Mouse (Mus musculus): ENCODE results near the gene Sap30.
"Not testable (repeated sequence)": the region's sequence is repeated elsewhere in the genome, so short reads cannot be mapped to it uniquely, and the experiment has no call there.

The Sap30 gene

DNA sequence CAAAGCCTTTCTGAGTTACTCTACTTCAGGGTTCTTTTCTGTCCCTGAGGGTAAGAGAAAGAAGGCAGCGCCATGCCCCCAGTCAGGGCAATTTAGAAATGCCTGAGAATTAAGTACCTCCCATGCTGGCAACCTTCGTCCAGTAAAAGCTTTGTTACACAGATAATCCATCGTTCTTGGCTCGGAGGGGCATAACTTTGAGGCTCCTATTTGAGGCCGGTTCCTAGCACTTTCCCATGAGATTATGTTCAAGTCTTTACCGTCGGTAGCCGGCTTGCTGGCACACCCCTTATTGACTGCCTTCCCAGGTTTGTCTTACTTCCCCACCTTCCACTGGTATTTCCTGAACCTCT lies 10.8 kb upstream of the Sap30 start:
- no peak for DNase-seq (ENCODE audit: low spot score in 2 of 2)

GRCm38 (mm10) chr8:57491873-57492272 lies 4.2 kb upstream of the Sap30 start:
- DNase-seq (ENCODE audit: low spot score in 2 of 2) = no peak

- no peak for DNase-seq (ENCODE audit: low spot score in 2 of 2)
Observed at GRCm38 (mm10) chr8:57489896-57490295, 2.2 kb upstream of the Sap30 start.

DNA sequence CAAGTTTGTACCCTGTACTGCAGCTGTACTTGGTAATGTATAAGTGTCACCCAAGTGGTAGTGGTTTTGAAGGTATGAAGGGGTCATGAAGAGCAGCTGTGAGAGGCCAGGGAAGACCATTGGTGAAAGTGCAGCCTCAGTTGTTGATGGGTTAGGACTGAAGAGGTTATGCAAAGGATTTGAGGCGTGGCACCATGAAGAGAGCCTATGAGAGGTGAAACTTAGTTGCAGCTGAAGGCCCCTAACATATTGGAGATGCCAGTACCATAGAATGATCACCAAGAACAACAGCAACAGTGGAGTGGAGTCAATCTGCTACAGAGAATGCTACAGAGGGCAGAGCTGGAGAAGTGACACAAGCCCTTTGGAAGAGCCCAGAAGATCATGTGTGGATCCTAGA lies 1.7 kb upstream of the Sap30 start:
- no peak for DNase-seq (ENCODE audit: low spot score in 2 of 2)

GRCm38 (mm10) chr8:57488312-57488765 lies 679 bp upstream of the Sap30 start:
- DNase-seq (ENCODE audit: low spot score in 2 of 2) = peak; percentile 75 to 83

- DNase-seq (ENCODE audit: low spot score in 2 of 2) = peak; percentile 24 to 42
Observed at GRCm38 (mm10) chr8:57486491-57487440, 894 bp downstream of the Sap30 start.

- DNase-seq (ENCODE audit: low spot score in 2 of 2) = no peak
Observed at GRCm38 (mm10) chr8:57480606-57481005, 7.1 kb downstream of the Sap30 start.

DNA sequence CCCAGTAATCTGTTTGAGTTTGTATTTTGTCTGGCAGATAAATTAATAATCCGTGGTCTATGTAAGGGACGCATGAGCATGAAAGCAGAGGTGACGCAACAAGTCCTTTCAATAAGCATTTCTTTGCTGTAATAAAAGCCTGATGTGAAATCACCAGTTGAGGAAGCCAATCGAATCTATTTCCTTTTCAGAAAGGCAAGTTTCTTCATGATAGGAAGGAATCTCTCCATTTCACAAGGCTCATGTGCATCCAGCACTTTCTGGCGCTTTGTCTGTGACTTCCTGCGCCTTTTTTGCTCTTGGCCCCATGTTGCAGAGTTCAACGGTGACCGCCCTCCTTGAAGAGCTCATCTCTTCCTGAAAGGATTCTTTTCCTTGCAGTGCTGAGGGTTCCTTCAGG lies 8.0 kb downstream of the Sap30 start:
- no peak for DNase-seq (ENCODE audit: low spot score in 2 of 2)

DNA sequence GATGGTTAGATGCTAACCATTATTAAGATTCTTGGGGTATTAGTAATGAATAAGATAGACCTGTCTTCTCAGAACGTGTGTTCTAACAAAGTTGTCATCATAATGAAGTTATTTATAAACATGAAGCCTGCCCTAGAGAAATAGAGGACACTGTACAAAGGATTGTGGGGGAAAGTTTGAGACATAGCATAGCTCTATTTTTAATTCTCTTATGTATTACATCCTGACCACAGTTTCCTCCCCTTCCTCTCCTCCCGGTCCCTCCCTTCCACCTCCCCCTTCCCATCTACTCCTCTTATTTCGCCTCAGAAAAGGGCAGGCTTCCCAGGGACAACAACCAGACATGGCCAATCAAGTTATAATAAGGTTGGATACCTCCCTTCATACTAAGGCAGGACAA lies 9.3 kb downstream of the Sap30 start:
- no peak for DNase-seq (ENCODE audit: low spot score in 2 of 2)

DNA sequence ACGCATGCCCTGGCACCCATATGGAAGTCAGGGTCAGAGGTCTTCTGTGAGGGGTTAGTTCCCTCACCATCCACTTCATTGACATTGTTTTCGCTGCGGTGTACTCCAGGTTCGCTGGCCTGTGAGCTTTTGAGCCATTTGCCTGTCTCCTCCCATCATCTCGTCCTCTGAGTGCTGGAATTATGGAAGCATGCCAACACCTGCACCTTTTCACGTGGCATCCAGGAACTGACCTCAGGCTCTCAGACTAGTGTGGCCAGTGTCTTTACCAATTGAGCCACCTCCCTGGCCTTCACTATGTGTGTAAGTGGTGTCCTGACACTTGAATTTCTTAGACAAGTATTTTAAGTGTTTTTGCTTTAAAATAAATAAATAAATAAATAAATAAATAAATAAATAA lies 13.9 kb downstream of the Sap30 start:
- no peak for DNase-seq (ENCODE audit: low spot score in 2 of 2)

DNA sequence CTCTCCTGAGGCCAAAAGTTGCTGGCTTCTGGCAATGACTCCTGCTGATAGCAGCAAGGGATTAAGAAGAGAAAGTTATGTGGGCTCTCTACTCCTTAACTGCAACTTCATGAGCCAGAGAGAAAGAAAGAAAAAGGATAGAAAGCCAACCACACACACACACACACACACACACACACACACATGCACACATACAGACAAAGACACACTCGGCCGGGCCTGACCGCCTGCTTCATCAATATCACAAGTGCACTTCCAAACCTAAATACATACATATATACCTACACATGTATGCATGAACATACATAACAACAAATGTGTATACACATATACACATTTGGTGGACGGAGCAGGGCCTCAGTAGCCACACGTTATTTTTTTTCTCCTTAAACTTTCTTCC lies 16.8 kb downstream of the Sap30 start:
- DNase-seq (ENCODE audit: low spot score in 2 of 2) = no peak

DNA sequence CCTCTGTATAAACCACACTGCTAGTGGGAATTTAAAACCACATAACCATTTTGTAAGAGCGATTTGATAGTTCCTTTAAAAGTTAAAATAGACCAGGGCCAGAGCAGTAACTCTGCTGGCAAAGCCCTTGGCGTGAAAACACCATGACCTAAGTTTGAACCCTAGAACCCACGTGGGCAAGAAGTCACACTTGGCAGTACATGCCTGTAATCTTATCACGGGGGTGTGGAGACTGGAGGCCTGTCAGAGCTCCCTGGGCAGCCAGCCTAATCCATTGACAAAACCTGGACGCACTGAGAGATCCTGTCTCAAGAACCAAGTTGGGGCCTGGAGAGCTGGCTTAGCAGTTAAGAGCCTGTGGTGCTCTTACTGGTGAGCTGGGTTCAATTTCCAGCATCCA lies 19.0 kb downstream of the Sap30 start:
- DNase-seq (ENCODE audit: low spot score in 2 of 2) = no peak

GRCm38 (mm10) chr8:57463757-57464156 lies 23.9 kb downstream of the Sap30 start:
- DNase-seq (ENCODE audit: low spot score in 2 of 2) = no peak

DNA sequence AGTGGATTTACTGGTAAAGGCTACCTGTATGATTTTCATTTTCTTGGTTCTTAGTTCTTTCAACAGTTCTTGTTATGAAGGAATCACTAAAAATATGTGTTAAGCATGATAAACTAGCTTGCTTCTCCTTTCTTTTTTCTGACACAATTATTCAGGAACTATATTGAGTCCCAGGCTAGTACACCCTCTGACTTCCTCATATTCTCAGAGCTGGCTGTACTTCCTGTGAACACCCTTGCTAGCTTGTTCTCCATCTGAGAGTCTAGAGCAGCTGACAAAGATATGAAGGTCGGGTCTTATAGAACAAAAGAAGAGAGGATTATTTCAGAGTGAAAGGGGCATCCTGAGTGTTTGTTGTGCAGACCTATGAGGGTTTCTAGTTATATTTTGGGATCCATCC lies 24.8 kb downstream of the Sap30 start:
- DNase-seq (ENCODE audit: low spot score in 2 of 2) = peak in 1 of 2 experiments; percentile 6

- no peak for DNase-seq (ENCODE audit: low spot score in 2 of 2)
Observed at GRCm38 (mm10) chr8:57457942-57458341, 29.7 kb downstream of the Sap30 start.

GRCm38 (mm10) chr8:57457152-57457551 lies 30.5 kb downstream of the Sap30 start:
- no peak for DNase-seq (ENCODE audit: low spot score in 2 of 2)

GRCm38 (mm10) chr8:57455765-57456164 lies 31.9 kb downstream of the Sap30 start, which contains the start of gene Scrg1:
Gene Scrg1 (plus strand): TSS chr8:57455923.
- no peak for DNase-seq (ENCODE audit: low spot score in 2 of 2)

DNA sequence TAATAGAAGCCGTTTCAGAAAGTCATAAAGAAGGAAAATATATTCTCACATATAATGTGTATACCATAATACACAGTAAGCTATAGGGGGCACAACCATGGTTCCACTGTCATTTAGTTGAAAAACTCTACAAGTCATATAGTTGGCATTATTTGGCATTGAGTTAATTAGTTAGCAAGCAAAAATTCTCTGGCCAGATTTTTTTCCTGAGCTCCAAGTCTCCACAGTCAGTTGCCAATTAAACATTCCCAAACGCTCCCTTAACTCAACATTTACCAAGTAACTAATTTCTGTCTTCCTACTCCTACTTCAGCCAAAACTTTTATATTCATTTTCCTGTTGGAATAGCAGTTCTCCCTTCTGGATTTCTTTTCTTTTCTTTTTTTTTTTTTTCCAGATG lies 34.3 kb downstream of the Sap30 start:
- no peak for DNase-seq (ENCODE audit: low spot score in 2 of 2)

GRCm38 (mm10) chr8:57451896-57452295 lies 35.8 kb downstream of the Sap30 start:
- no peak for DNase-seq (ENCODE audit: low spot score in 2 of 2)

DNA sequence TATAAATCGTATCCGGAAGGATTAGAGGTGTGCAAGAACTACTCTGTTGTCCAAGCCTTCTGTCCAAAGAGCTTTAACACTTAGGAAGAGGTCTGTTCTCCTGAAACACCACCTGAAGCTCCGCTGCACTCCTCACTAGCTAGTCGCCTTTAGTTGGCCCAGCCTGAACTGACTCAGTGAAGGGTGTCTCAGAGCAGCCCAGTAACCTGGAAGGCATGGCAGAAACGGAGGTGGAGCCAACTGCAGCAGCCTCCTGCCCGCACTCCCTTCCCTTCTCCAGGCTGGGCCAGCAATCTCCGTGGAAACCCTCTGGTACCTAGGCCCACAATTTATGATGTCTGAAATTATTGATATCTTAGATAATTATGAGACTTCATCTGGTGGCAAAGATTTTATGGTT lies 36.9 kb downstream of the Sap30 start:
- DNase-seq (ENCODE audit: low spot score in 2 of 2) = no peak

GRCm38 (mm10) chr8:57445901-57446300 lies 41.8 kb downstream of the Sap30 start:
- not testable (repeated sequence) for DNase-seq (ENCODE audit: low spot score in 2 of 2)

GRCm38 (mm10) chr8:57443289-57443688 lies 44.4 kb downstream of the Sap30 start:
- no peak for DNase-seq (ENCODE audit: low spot score in 2 of 2)

GRCm38 (mm10) chr8:57441556-57441955 lies 46.1 kb downstream of the Sap30 start:
- no peak for DNase-seq (ENCODE audit: low spot score in 2 of 2)

DNA sequence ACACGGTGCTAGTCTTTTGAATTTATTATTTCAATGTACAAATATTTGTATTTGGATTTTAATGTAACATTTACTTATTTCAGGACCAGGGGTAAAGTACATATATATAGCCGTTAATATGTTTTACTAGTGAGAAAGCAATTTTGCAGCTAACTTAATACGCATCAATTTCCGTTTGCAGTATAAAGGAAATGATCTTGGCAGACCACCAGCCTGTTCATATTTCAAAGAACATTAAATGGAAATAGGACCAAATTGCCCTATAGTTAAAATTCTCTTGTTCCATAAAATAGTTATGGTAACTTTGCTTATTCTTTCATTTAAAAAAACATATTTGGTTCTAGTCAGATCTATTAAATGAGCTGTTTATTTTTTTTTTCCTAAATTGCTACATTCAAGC lies 46.5 kb downstream of the Sap30 start:
- DNase-seq (ENCODE audit: low spot score in 2 of 2) = no peak
